Comparison of ENCODE assay signal across 24 mouse cellular contexts in genomic region chr2:110379811-110380210, GRCm38 (mm10). TPM values are rescaled to one million over a fixed set of nuclear protein-coding genes. Genes with fewer than 3 reads are reported as not detected.
A peak's percentile ranks its signal among the peaks of the same experiment; 100 is the strongest.
DNase-seq lines count a peak whose midpoint lies in the region; ATAC-seq lines count a peak whose summit lies in the region.
"Had no signal": no experiment of that assay in that cellular context is flagged by ENCODE, and none has a peak within 500 bp of the region (broad histone marks: within the 10 kb centered on the region; RNA-seq: fewer than 3 reads in every experiment).

No protein-coding gene starts in this region.

- no peaks in the 10 kb centered on the region for H3K4me1 ChIP-seq in kidney, embryonic 15.5 days
- no peaks in the 10 kb centered on the region for H3K4me1 ChIP-seq in limb, embryonic 11.5 days (ENCODE audit: control insufficient read depth, insufficient read depth, low read length)
- H3K4me1 ChIP-seq: forebrain, embryonic 12.5 days; hindbrain, embryonic 12.5 days; intestine, embryonic 15.5 days had no signal

- no peak overlapping the region for H3K4me3 ChIP-seq in kidney, embryonic 15.5 days (replicated peaks)
- H3K4me3 ChIP-seq in limb, embryonic 11.5 days (ENCODE audit: low read depth, low read length), result no peak overlapping the region
- H3K4me3 ChIP-seq: embryonic facial prominence, embryonic 12.5 days; forebrain, embryonic 12.5 days; hindbrain, embryonic 12.5 days; intestine, embryonic 15.5 days had no signal

- H3K4me2 ChIP-seq in kidney, embryonic 15.5 days, result no peak overlapping the region
- no peak overlapping the region for H3K4me2 ChIP-seq in limb, embryonic 11.5 days (ENCODE audit: low read depth, severe bottlenecking)
- H3K4me2 ChIP-seq: embryonic facial prominence, embryonic 12.5 days; forebrain, embryonic 12.5 days; hindbrain, embryonic 12.5 days; intestine, embryonic 15.5 days had no signal

- no peaks in the 10 kb centered on the region for H3K27me3 ChIP-seq in kidney, embryonic 15.5 days
- H3K27me3 ChIP-seq in limb, embryonic 11.5 days (ENCODE audit: control insufficient read depth, insufficient read depth, low read length), result no peaks in the 10 kb centered on the region
- H3K27me3 ChIP-seq: CH12.LX; embryonic facial prominence, embryonic 12.5 days; forebrain, embryonic 12.5 days; hindbrain, embryonic 12.5 days; intestine, embryonic 15.5 days; Patski had no signal

- WGBS in kidney, embryonic 15.5 days, result 30% methylated on average over 2 of the region's 2 CpGs
- WGBS in limb, embryonic 11.5 days, result 12% methylated on average over 2 of the region's 2 CpGs

- H3K9me3 ChIP-seq in kidney, embryonic 15.5 days (replicated peaks), result no peaks in the 10 kb centered on the region
- no peaks in the 10 kb centered on the region for H3K9me3 ChIP-seq in limb, embryonic 11.5 days (ENCODE audit: control insufficient read depth, low read length)
- H3K9me3 ChIP-seq: embryonic facial prominence, embryonic 12.5 days; forebrain, embryonic 12.5 days; hindbrain, embryonic 12.5 days; intestine, embryonic 15.5 days had no signal

- peak; percentile 67; the same call in 1 of the 2 replicates for ATAC-seq in kidney, embryonic 15.5 days (replicated peaks; ENCODE audit: low FRiP score)
- ATAC-seq in limb, embryonic 11.5 days (ENCODE audit: insufficient number of reproducible peaks, low FRiP score, low TSS enrichment, low read depth), result peak; percentile 90
- ATAC-seq: activated CD4-positive, CD25-positive, alpha-beta regulatory T cell, adult 4 months; forebrain, postnatal 0 days; hindbrain, postnatal 0 days; intestine, embryonic 15.5 days; Patski had no signal

- intact Hi-C loops in left cerebral cortex, postnatal 14 days (cut with DNase I), result no loop called here

- H3K36me3 ChIP-seq in kidney, embryonic 15.5 days, result no peaks in the 10 kb centered on the region
- no peaks in the 10 kb centered on the region for H3K36me3 ChIP-seq in limb, embryonic 11.5 days (ENCODE audit: control insufficient read depth, insufficient read depth, low read length)
- H3K36me3 ChIP-seq: embryonic facial prominence, embryonic 12.5 days; forebrain, embryonic 12.5 days; hindbrain, embryonic 12.5 days; intestine, embryonic 15.5 days had no signal

- DNase-seq in kidney, adult 8-10 months, result no peak
- DNase-seq in embryo, embryonic 11.5 days (ENCODE audit: low read depth, low spot score), result peak; percentile 24
- DNase-seq in limb, embryonic 11.5 days (ENCODE audit: low spot score), result no peak
- DNase-seq in mesoderm, embryonic 11.5 days (ENCODE audit: low read depth, low spot score), result peak; percentile 57
- no peak for DNase-seq in ovary, postnatal 10 days (ENCODE audit: low spot score)
- no peak for DNase-seq in left cerebral cortex, postnatal 14 days (ENCODE audit: low spot score in 2 of 2)
- DNase-seq: adrenal gland, postnatal 25 days; cerebellum, adult 18-20 months; cerebellum, adult 9-11 months; cerebellum, postnatal 36 days; forebrain, postnatal 0 days; gastrocnemius, postnatal 36 days; heart, adult 11 months; heart, postnatal 10 days; heart, postnatal 4 days had no signal

- no peak overlapping the region for H3K9ac ChIP-seq in kidney, embryonic 15.5 days
- no peak overlapping the region for H3K9ac ChIP-seq in limb, embryonic 11.5 days (ENCODE audit: low read length)
- H3K9ac ChIP-seq: embryonic facial prominence, embryonic 12.5 days; forebrain, embryonic 12.5 days; forebrain, postnatal 0 days; hindbrain, embryonic 12.5 days; intestine, embryonic 15.5 days had no signal

- no peak overlapping the region for H3K27ac ChIP-seq in kidney, embryonic 15.5 days
- H3K27ac ChIP-seq in limb, embryonic 11.5 days (replicated peaks; ENCODE audit: low read depth, low read length), result no peak overlapping the region
- H3K27ac ChIP-seq: embryonic facial prominence, embryonic 12.5 days; forebrain, embryonic 12.5 days; hindbrain, embryonic 12.5 days; hindbrain, postnatal 0 days; intestine, embryonic 15.5 days had no signal

RNA-seq across cellular contexts. Expression of gene Fibin, which starts 16.8 kb away (rescaled TPM):
- 23.2 and 24.0 TPM in 2 replicates for polyA plus RNA-seq in kidney, embryonic 15.5 days (2015; fragmentation: Nextera tagmentation; extraction: Ambion mirVana)
- polyA plus RNA-seq in limb, embryonic 11.5 days (2014; fragmentation: Nextera tagmentation; extraction: Ambion mirVana), result 63.8 and 68.8 TPM in 2 replicates
- 1 to 10 TPM; 4.0 to 5.5 TPM for total RNA-seq in left cerebral cortex, postnatal 14 days (2021)
- total RNA-seq: CH12.LX had no signal
- polyA plus RNA-seq: activated CD4-positive, CD25-positive, alpha-beta regulatory T cell, adult 4 months; Patski had no signal

Comparison
In these comparisons a context has a peak if more than half of its experiments do, and no peak if none do; other contexts are left out.
1. DNase-seq: peak in embryo, embryonic 11.5 days (single experiment) and mesoderm, embryonic 11.5 days (single experiment); none in kidney, adult 8-10 months (0 of 2), limb, embryonic 11.5 days (single experiment), ovary, postnatal 10 days (single experiment) and left cerebral cortex, postnatal 14 days (0 of 2).